Mouse (Mus musculus) stomach, embryonic 15.5 days (tissue): ENCODE results near the gene Timm22. TPM values are rescaled to one million over a fixed set of nuclear protein-coding genes. Genes with fewer than 3 reads are reported as not detected.

Source experiments
- ATAC-seq: fragments of 200-750 bp; cut with Nextera tagmentation; 2 replicates; pipeline ENCODE4 v1.8.0; 2017; ENCODE audit warnings: low read depth, moderate number of reproducible peaks, moderate TSS enrichment; ENCODE audit not compliant: insufficient read depth, low FRiP score
- H3K27ac ChIP-seq: fragments of 300-500 bp; sonication (generic); 2 replicates; pipeline ENCODE4 v1.5.1; 2015; ENCODE audit warnings: mild to moderate bottlenecking, inconsistent platforms
- H3K27me3 ChIP-seq: fragments of 300-500 bp; sonication (generic); replicated peaks from 2 replicates; pipeline ENCODE4 v1.6.1; 2015; ENCODE audit warnings: inconsistent platforms
- H3K36me3 ChIP-seq: fragments of 300-500 bp; sonication (generic); 2 replicates; pipeline ENCODE4 v1.6.1; 2015; ENCODE audit warnings: inconsistent platforms
- H3K4me1 ChIP-seq: fragments of 300-500 bp; sonication (generic); 2 replicates; pipeline ENCODE4 v1.6.1; 2015; ENCODE audit warnings: inconsistent platforms
- H3K4me2 ChIP-seq: fragments of 300-500 bp; sonication (generic); 2 replicates; pipeline ENCODE4 v1.6.1; 2015; ENCODE audit warnings: mild to moderate bottlenecking, inconsistent platforms
- H3K4me3 ChIP-seq: fragments of 300-500 bp; sonication (generic); replicated peaks from 2 replicates; pipeline ENCODE4 v1.5.1; 2015; ENCODE audit warnings: inconsistent platforms
- H3K9ac ChIP-seq: fragments of 300-500 bp; sonication (generic); 2 replicates; pipeline ENCODE4 v1.6.1; 2015; ENCODE audit warnings: inconsistent platforms
- H3K9me3 ChIP-seq: fragments of 300-500 bp; sonication (generic); 2 replicates; pipeline ENCODE4 v1.6.1; 2016; ENCODE audit warnings: inconsistent platforms
- WGBS: fragments of 180-500 bp; shearing (Covaris S2); methylation state at CpG from one replicate; pipeline ENCODE4 v1.1.7; 2015; 5-methylcytosine and 5-hydroxymethylcytosine counted together
- polyA plus RNA-seq: library from polyadenylated mRNA; unstranded; fragments of >200 nt; fragmentation: Nextera tagmentation; extraction: Ambion mirVana; gene quantifications from 2 replicates; pipeline ENCODE4 v1.2.1, GENCODE M21; 2015

The Timm22 gene
- polyA plus RNA-seq, 1 experiment from 2014 or later = 96.5 TPM

DNA sequence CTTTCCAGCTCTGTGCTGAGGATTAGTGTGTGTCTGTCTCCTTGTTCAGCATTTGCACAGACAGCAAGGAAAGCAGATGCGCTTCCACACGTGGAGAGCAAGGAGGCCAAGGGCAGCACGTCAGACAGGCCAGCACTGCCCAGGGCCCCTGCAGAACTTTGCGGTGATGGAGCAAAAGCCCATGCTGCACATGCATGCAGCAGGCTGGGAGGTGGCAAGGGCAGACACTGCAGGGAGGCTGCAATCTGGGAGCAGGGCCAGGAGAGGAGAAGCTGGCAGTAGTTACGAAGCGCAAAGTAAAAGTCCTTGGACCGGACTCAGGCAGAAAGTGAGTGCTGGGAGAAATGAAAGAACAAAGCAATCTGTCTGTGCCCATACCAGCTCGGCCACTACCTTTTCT, 11.7 kb downstream of the Timm22 start:
- Histone ChIP-seq H3K4me1 (peaks cover 21% of the 10 kb centered on the region; the same call in 1 of the 2 replicates), H3K4me2 (no peak overlapping the region), H3K27me3 (no peaks in the 10 kb centered on the region), H3K4me3 (no peak overlapping the region), H3K9ac (no peak overlapping the region), H3K36me3 (peaks cover 46% of the 10 kb centered on the region), H3K9me3 (no peaks in the 10 kb centered on the region), H3K27ac (peak overlapping the region; percentile 35; the same call in 1 of the 2 replicates)
- 80% methylated on average over 8 of the region's 8 CpGs for WGBS
- ATAC-seq = no peak

DNA sequence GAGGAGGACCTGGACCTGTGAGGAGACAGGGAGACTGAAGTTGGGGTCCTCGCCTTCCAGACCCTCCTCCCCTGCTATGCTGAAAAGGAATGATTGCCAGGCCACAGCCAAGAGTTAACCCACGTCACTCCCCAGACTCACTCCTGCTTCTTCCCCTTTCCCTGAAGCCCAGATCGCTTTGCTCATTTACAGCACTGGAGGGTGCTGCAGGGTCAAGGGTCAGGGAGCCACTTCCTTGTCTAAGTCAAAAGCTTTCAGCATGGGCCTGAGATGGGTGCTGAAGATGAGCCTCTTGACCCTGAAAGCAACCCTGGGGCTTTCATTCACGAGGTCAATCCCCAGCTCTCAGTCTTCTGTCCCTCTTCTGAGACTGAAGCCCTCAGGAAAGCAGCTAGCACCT, 12.4 kb downstream of the Timm22 start:
- no peak overlapping the region for H3K4me2 ChIP-seq
- H3K9ac ChIP-seq = no peak overlapping the region
- H3K27me3 ChIP-seq = no peaks in the 10 kb centered on the region
- 67% methylated on average over 4 of the region's 4 CpGs for WGBS
- peak overlapping the region; percentile 35; the same call in 1 of the 2 replicates for H3K27ac ChIP-seq
- H3K4me1 ChIP-seq = peaks cover 21% of the 10 kb centered on the region; the same call in 1 of the 2 replicates
- peaks cover 46% of the 10 kb centered on the region for H3K36me3 ChIP-seq
- H3K4me3 ChIP-seq = no peak overlapping the region
- no peak for ATAC-seq
- no peaks in the 10 kb centered on the region for H3K9me3 ChIP-seq

DNA sequence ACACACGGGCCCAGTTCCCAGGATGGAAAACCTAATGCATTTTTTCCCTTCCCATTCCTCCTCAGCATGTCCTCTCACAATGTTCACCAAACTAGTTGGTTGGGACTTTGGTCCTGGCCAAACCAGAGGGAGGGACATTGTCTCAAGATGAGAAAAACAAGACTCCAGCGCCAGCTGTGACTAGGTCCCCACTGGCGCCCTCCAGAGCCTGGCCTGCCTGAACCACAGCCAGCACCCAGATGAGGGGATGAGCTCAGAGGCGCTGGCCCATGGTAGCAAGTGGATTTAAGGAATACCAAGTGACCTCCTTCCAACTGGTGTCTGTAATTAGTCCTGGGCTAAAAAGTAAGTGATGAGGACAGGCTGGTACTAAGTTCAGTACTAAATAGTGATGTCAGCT, 14.1 kb downstream of the Timm22 start:
- H3K4me1 ChIP-seq = peaks cover 23% of the 10 kb centered on the region; the same call in 1 of the 2 replicates
- H3K4me2 ChIP-seq = no peak overlapping the region
- WGBS = 66% methylated on average over 4 of the region's 4 CpGs
- no peak overlapping the region for H3K4me3 ChIP-seq
- no peak for ATAC-seq
- no peak overlapping the region for H3K27ac ChIP-seq
- H3K9ac ChIP-seq = no peak overlapping the region
- H3K27me3 ChIP-seq = no peaks in the 10 kb centered on the region
- H3K36me3 ChIP-seq = peaks cover 44% of the 10 kb centered on the region
- no peaks in the 10 kb centered on the region for H3K9me3 ChIP-seq

DNA sequence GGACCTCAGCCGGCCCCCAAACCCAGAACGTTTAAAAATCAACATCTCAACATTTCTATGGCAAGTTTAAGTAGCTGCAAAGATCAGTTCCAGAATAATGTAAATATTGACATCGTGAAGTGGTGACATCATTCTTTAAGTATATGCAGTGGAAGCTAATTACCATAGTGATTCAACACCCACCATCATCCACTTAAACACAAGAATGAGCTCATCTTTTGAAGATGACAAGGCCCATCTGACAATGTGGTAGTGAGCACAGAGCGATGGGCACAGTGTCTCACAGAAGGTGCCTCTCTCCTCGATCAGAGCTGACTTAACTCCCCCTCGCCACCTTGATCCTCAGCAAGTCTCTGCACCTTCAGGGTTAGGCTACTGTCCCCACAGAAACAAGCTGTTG, 19.0 kb downstream of the Timm22 start:
- H3K4me1 ChIP-seq = peaks cover 22% of the 10 kb centered on the region; the same call in 1 of the 2 replicates
- no peaks in the 10 kb centered on the region for H3K27me3 ChIP-seq
- WGBS = 43% methylated on average over 6 of the region's 6 CpGs
- no peak; the same call in 1 of the 2 replicates for ATAC-seq
- H3K9me3 ChIP-seq = no peaks in the 10 kb centered on the region
- no peak overlapping the region for H3K9ac ChIP-seq
- H3K4me2 ChIP-seq = no peak overlapping the region
- H3K27ac ChIP-seq = peak overlapping the region; percentile 41; the same call in 1 of the 2 replicates
- H3K4me3 ChIP-seq = no peak overlapping the region
- peaks cover 19% of the 10 kb centered on the region for H3K36me3 ChIP-seq

DNA sequence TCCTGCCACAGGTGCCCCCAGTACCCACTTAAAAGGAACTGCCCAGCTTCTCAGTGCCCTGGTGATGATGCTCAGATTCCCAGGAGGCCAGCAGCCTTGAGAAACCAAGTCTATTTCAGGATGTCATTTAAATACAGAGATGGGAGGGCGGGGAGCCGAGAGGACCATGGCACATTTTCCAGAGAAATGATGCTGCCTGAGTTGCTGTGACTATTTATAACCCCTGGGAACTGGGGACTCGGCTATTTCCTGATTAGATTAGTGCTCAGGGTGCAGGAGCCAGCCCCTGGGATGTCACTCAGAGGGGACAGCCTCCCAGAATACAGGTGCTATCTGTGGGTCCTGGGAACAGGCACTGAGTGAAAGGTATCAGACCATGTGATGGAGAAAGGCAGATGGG, 21.0 kb downstream of the Timm22 start:
- Histone ChIP-seq H3K4me3 (no peak overlapping the region), H3K27me3 (no peaks in the 10 kb centered on the region), H3K9ac (no peak overlapping the region), H3K9me3 (no peaks in the 10 kb centered on the region), H3K27ac (no peak overlapping the region), H3K4me2 (no peak overlapping the region), H3K36me3 (peaks cover 9% of the 10 kb centered on the region; the same call in 1 of the 2 replicates), H3K4me1 (peaks cover 22% of the 10 kb centered on the region; the same call in 1 of the 2 replicates)
- no peak for ATAC-seq
- 71% methylated on average over 3 of the region's 3 CpGs for WGBS

DNA sequence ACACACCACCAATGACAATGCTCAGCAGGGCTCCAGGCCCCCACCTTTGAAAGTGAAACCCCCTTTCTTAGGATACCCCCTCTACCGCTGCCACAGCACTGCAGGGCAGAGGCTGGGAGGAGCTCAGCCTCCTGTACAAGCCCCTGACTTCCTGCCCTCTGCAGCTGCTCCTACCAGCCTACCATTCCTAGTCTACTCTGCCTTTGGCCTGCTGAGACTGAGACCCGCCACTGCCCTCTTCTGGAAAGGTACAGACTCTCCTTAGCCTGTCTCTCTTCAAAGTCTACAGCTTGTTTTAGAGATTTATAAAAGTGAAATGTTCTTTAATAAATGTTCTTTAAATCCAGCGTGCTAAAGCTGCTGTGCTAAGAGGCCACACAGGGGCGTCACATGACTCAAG, 22.3 kb downstream of the Timm22 start:
- no peak overlapping the region for H3K27ac ChIP-seq
- 59% methylated on average over 4 of the region's 4 CpGs for WGBS
- H3K9ac ChIP-seq = no peak overlapping the region
- no peaks in the 10 kb centered on the region for H3K9me3 ChIP-seq
- H3K27me3 ChIP-seq = no peaks in the 10 kb centered on the region
- no peak overlapping the region for H3K4me3 ChIP-seq
- H3K36me3 ChIP-seq = peaks cover 9% of the 10 kb centered on the region; the same call in 1 of the 2 replicates
- peaks cover 24% of the 10 kb centered on the region; the same call in 1 of the 2 replicates for H3K4me1 ChIP-seq
- no peak overlapping the region for H3K4me2 ChIP-seq
- no peak for ATAC-seq

DNA sequence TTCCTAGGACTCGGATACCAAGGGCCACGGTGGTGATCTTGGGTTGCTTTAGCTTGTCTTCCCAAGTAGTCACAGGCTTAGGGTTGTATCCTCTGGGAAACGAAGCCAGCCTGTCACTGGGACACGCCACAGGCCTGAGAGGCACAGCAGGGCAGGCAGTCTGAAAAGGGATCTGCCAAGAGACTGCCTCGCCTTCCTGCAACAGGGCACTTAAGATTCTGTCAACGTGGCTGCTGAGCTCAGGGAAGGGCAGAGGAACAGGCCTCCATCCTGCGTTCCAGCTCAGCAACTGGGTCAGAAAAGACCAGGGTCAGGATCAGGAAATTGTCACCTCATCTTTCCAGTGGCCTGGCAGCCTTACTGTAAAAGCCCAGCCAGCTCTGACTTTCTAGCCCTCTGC, 22.8 kb downstream of the Timm22 start:
- H3K9ac ChIP-seq = no peak overlapping the region
- peaks cover 26% of the 10 kb centered on the region; the same call in 1 of the 2 replicates for H3K4me1 ChIP-seq
- WGBS = 55% methylated on average over 7 of the region's 7 CpGs
- no peak overlapping the region for H3K4me2 ChIP-seq
- peaks cover 9% of the 10 kb centered on the region; the same call in 1 of the 2 replicates for H3K36me3 ChIP-seq
- H3K4me3 ChIP-seq = no peak overlapping the region
- H3K9me3 ChIP-seq = no peaks in the 10 kb centered on the region
- ATAC-seq = no peak
- no peak overlapping the region for H3K27ac ChIP-seq
- H3K27me3 ChIP-seq = no peaks in the 10 kb centered on the region

DNA sequence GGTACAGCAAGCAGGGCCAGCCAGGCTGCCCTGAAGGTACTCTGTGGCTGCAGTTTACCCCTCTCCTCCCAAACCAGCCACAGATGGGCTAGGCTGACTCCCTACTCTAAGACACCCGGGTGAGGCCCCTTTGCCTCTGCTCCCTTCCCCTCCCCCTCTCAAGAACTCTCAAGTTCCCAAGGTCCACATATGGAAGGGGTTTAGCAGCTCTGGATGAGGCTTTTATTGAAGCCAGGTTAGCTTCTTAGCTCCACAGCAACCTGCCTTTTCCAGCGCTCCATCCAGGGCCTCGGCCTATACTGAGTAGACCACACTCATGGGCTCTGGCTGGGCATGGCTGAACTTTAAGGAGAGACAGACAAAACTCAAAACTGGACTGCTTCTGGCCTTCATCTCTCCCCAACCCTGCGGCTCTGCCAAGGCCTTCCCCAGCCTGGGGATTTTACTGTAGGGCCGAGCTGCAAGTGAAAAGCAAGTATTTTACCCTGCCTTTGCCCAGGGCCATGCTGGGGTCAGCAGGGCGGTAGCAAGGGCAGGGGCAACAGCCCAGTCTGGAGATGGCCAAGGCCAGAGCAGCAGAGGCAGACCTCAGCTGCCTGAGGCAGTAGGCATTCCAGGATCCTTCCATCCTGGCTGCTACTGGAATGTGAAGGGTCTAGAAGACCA, 23.3 kb downstream of the Timm22 start:
- WGBS = 63% methylated on average over 6 of the region's 6 CpGs
- Histone ChIP-seq H3K9me3 (no peaks in the 10 kb centered on the region), H3K27ac (no peak overlapping the region; the same call in 1 of the 2 replicates), H3K9ac (no peak overlapping the region), H3K4me2 (no peak overlapping the region), H3K27me3 (no peaks in the 10 kb centered on the region), H3K4me3 (no peak overlapping the region), H3K4me1 (peaks cover 26% of the 10 kb centered on the region; the same call in 1 of the 2 replicates), H3K36me3 (0 out of 2 replicates have a peak, but pooled peaks cover 4% of the 10 kb centered on the region)
- ATAC-seq = no peak

DNA sequence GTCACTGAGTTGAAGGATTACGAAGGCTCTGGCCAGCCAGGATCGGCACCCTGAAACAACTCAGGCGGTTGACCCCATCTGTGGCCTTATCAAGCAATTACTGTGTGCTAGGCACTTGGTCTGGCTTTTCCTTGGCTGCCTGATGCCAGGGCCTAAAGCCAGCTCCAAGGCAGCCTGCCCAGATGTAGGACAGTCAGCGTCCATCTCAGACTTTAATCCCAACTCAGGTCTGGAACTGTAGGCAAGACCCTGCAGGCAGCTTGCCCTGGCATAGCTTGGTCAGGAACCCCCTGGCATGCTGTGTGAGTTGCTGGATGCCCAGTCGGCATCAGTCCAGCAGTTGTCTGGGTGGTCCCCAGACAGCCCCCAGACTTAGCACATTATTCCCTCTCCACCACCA, 29.3 kb downstream of the Timm22 start:
- WGBS = 78% methylated on average over 5 of the region's 5 CpGs
- Histone ChIP-seq H3K9me3 (no peaks in the 10 kb centered on the region), H3K9ac (no peak overlapping the region), H3K27ac (no peak overlapping the region), H3K27me3 (no peaks in the 10 kb centered on the region), H3K4me3 (peak overlapping the region; percentile 44), H3K36me3 (no peaks in the 10 kb centered on the region), H3K4me1 (peaks cover 30% of the 10 kb centered on the region), H3K4me2 (peak overlapping the region; percentile 71)
- ATAC-seq = no peak

DNA sequence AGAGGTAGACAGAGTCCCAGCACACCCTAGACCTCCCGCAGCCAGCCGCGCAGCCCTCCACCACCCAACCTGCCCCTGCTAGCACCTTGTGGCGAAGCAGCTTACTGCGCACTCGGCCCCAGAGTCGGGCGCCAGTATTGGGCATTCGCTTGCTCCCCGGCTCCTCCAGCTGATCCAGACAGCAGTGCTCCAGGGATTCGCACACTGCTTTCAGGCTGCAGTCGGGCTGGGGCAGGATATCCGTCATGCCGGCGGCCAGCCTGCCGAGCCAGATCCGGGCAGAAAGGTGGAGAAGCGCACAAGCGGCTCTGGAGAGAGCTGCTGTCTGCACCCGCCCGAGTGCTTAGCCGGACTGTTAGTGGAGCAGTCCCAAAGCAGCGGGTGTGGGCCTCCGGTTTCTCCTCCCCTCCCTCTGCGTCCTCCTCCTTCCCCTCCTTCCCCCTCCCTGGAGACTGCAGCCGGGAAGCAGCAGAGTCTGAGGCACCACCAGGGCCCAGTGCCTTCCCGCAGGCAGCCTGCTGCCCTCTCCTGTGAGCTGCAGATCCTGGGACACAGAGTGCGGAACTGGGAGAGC, 30.2 kb downstream of the Timm22 start:
- Histone ChIP-seq H3K4me3 (peak overlapping the region; percentile 44), H3K9ac (no peak overlapping the region), H3K36me3 (no peaks in the 10 kb centered on the region), H3K4me1 (peaks cover 30% of the 10 kb centered on the region), H3K27me3 (no peaks in the 10 kb centered on the region), H3K4me2 (peak overlapping the region; percentile 71), H3K9me3 (no peaks in the 10 kb centered on the region), H3K27ac (peak overlapping the region; percentile 86)
- ATAC-seq = peak; percentile 79
- WGBS = 12% methylated on average over 28 of the region's 28 CpGs

DNA sequence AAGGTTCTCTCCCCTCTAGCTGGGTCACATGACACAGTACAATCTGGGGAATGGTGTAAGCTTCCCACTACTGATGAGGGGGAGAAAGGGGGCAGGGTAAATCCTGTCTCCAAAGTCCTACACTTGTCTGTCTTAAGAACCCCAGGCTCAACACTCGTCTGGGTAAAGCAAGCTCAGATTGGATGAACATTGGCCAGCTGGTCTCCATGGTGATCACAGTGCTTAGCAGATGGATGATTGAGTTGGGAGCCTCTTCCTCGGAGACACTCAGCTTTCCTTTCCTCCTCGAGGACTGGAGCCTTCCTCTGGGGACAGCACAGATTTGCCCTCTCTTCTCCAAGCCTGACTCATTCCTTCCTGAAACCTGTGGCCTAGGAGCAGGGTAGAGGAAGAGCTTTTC, 32.9 kb downstream of the Timm22 start:
- Histone ChIP-seq H3K4me1 (peaks cover 27% of the 10 kb centered on the region), H3K9ac (no peak overlapping the region), H3K27ac (0 out of 2 replicates have a peak overlapping the region, but pooled peaks have one; percentile 33), H3K36me3 (0 out of 2 replicates have a peak, but pooled peaks cover 3% of the 10 kb centered on the region), H3K4me3 (no peak overlapping the region), H3K27me3 (no peaks in the 10 kb centered on the region), H3K9me3 (no peaks in the 10 kb centered on the region), H3K4me2 (no peak overlapping the region)
- WGBS = 28% methylated on average over 3 of the region's 3 CpGs
- ATAC-seq = no peak

DNA sequence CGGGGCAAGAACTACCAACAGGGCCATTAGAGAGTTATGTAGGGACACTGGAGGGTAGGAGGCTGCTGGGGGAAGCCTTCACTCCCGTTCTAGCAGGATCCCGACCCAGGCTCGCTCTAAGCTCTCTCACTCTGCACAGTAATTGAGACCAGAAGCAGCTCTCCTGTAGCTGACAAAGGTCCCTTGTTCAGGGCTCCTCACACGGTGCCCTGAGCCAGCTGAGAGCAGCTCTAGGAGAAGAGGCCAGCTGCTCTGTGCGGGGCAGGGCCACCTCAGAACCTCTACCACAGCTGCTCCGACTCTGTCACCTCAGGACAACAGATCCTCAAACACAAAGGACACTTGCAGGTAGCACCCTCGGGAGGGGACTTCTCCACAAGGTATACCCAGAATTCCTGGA, 38.7 kb downstream of the Timm22 start:
- Histone ChIP-seq H3K9ac (no peak overlapping the region), H3K27ac (no peak overlapping the region), H3K4me2 (no peak overlapping the region), H3K9me3 (no peaks in the 10 kb centered on the region), H3K4me1 (peaks cover 17% of the 10 kb centered on the region), H3K36me3 (0 out of 2 replicates have a peak, but pooled peaks cover 6% of the 10 kb centered on the region), H3K4me3 (no peak overlapping the region), H3K27me3 (no peaks in the 10 kb centered on the region)
- WGBS = 56% methylated on average over 8 of the region's 8 CpGs
- no peak for ATAC-seq
